Mouse (Mus musculus) spleen, adult 2 months (tissue): ENCODE results near the gene Dlk1.

Source experiments
- CTCF ChIP-seq: fragments of 200-500 bp; IDR thresholded peaks from 2 replicates; pipeline ENCODE4 v1.5.1; 2011; ENCODE audit warnings: mild to moderate bottlenecking, inconsistent platforms; ENCODE audit not compliant: insufficient read depth, insufficient read length, insufficient replicate concordance; ENCODE audit errors: extremely low read depth
- POLR2A ChIP-seq: fragments of 200-500 bp; IDR thresholded peaks from 2 replicates; pipeline ENCODE4 v1.6.1; 2011; ENCODE audit warnings: low read depth, low read length, inconsistent platforms

DNA sequence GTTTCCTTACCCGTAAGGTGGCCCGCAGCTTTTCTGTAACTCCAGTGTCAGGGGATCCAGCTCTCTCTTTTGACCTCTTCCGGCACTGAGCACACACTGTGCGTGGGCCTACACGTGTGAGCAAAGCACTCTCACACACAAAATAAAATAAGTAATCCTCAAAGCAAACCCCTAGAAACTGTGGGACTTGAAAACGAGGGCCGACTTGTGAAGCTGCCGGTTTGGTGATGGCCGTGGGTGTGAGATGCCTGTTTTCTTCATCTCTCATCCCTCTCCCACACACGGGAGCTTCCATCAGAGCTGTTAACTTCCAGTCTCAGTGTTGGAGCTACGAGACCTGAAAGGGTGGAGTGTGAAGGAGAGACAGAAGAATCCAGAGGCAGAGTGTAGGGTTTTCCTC, 20.0 kb downstream of the Dlk1 start:
- TF ChIP-seq POLR2A (no peak), CTCF (no peak)
